Mouse (Mus musculus) heart, adult 9 months (tissue): ENCODE measurements at regions not wholly inside any gene's neighbourhood (a gene's known extent, or its start where the extent isn't known, plus 50 kb on each side); places are given as distances from the start of the nearest gene placed in this dataset.

ENCODE experiments used
- DNase-seq, 2 experiments: peaks; one replicate each; pipeline ENCODE4 v3.0.0; 2022; ENCODE audit warnings: low spot score in 2 of 2

DNA sequence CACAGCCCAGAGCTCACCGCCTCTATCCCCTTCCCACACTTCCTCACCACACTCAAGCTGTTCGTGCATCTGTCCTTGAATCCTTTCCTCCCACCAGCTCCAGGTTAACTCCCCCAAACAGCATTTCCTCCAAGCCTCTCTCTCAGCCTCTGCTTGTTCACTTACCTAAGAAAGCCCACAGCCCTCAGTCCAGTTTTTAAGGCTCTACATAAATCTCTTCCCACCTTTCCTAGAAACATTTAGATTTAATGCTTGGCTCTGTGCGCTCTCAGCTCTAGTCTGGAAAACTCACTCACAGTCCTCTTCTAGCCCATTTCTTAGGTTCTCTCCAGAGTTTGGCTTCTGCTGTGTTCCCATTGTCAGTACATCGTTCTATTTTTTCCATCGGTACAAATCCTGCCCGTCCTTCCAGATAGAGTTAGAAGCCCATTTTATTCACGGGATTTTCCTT is 242.9 kb upstream of the Adgrl2 start:
- DNase-seq = no peak

DNA sequence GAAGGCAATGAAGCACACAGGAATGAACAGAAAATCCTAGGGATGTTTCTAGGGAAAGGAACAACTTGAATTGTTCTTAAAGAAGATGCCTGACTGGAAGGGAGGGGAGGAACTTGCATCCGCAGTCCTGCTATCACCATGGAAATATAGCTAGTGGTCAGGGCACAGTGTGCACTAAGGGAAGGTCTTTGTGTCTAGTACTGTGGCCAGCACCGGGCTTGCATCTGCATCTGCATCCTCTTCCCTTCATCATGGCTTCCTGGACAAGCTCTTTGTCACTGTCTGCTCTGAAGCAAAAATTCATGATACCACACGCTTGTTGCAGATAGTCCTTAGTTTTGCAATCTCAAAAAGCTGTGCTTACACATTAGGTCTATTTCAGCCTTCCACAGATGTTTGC is 241.0 kb upstream of the Adgrl2 start:
- no peak for DNase-seq

DNA sequence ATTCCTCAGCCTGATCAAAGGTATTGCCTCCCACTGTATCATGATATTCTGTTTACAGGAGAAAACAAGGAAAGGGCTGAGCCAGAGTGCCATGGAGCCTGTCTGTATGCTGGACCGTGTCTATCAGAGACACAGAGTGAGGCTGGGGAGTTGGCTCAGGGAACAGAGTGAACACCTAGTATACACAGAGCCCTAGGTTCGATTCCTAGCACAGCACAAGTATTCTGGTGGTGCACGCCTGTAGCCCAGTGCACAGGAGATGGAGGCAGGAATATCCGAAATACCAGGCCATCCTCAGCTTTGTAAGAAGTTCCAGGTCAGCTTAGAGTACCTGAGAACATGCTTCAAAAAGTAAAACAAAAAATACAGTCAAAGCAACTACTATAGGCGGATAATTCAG is 237.2 kb upstream of the Adgrl2 start:
- no peak for DNase-seq

DNA sequence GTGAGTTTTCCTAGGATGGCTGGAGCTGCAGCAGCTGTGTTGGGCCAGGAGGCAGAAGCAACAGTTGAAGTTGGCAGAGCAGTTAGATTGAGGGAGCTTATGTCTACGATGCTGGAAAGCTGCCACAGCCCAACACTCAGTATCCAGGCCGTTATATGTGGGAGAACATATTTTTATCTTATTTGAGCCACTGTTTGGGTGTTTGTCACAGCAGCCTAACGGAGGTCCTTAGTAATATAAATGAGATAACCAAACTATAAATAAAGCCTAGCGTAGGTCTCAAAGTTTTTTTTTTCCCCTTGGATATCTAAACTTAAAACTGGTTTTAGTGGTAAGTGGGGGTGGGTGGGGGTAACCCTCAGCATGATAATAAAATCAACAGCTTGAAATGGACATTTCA is 236.4 kb upstream of the Adgrl2 start:
- no peak for DNase-seq

DNA sequence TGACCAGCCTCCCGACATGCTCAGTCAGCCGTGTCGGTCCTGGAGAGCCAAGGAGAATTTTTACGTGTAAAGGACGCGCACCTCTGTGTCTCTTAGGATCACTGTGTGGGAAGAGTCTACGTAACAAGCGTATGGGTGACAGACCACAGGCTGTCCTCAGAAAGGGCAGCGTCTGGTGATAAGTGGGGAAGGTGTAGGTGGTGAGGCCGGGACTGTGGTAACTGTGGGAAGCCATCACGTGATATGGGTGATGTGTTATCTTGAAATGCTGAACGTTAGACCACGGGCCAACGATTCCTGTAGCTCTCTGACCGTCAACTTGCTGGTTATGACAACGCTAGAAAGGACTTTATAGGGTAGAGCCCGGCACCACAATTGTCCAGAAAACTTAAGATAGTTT is 235.3 kb upstream of the Adgrl2 start:
- no peak for DNase-seq

DNA sequence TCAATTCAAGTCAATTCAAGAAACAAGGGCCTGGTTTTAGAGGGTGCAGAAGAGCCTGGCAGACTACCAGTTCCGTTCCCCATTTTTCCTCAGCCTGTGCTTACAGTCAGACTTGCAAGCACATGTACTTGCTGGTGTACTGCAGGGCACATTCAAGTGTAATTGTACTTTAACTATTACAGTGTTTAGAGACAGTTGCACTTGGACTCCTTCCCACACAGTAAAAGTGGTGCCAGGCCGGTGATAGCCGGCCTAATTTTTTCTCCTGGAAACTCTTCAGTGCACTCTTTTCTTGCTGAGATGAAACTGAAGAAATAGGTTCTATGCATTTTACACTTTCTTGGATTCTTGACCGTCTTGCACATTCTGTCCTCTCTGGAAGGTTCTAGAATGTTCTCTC is 233.9 kb upstream of the Adgrl2 start:
- no peak for DNase-seq

DNA sequence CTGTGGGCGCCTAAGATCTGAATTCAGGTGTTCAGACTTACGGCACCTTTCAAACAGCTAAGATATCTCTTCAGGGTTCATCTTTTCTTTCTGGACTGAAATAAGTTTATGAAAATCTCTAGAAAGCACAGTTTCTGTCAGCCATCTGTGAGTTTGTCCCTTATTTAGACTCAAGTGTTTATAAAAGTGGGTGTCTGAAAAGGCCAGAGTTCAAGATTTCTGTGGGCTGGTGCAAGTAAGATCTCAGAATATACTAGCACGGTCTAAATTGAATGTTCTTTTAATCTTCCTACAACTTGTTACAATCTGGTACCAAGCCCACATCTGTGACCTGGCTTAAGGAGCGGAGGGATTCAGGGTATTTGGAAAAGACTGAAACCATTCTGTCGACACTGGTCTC is 233.4 kb upstream of the Adgrl2 start:
- no peak for DNase-seq

DNA sequence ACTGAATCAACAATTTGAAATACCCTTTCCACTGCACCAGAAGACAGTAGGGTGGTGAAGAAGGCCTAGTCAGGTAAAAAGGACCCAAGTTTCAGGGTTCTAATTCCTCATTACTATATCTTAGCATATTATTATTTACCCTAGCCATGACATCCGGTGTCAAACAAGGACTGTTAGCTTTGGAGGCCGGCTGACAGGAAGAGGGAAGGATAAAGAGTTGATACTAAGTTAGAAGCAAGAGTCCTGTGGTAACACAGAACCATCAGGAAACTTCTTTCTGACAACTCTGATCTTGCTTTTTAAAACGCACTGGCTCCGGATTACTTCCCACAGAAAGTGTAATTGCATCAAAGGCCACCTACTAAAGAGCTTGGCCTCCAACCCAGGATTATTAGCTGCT is 230.6 kb upstream of the Adgrl2 start:
- DNase-seq = peak in 1 of 2 experiments; percentile 2

DNA sequence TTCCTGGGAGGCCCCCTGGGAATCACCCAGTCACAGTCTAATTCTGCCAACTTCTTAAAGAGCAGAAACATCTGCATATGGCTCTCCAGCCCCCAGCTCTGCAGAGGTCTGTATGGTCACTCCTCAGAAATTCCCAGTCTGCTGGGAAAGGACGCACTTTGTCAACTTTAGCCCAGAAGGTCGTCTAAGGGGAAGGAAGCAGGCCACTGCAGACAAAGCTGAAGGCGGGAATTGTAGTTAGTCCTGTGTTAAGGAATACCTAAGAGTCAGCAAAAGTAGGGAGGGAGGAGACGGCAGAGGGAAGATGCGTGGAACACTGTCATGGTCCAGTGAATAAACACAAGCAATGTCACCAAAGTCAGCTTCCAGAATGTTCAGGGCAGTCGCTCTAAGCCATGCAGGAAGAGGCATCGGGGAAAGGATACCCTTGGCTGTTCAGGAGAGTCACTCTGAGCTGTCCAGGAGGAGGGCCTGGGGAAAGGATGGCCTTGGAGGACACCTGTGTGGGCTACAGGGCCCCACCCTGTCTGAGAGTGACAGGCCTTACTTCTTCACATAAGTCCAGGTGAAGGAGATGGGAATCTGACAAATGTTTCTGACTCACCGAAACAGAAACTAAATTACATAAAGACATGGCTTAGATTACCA is 230.1 kb upstream of the Adgrl2 start:
- peak; percentile 33 to 56 for DNase-seq

DNA sequence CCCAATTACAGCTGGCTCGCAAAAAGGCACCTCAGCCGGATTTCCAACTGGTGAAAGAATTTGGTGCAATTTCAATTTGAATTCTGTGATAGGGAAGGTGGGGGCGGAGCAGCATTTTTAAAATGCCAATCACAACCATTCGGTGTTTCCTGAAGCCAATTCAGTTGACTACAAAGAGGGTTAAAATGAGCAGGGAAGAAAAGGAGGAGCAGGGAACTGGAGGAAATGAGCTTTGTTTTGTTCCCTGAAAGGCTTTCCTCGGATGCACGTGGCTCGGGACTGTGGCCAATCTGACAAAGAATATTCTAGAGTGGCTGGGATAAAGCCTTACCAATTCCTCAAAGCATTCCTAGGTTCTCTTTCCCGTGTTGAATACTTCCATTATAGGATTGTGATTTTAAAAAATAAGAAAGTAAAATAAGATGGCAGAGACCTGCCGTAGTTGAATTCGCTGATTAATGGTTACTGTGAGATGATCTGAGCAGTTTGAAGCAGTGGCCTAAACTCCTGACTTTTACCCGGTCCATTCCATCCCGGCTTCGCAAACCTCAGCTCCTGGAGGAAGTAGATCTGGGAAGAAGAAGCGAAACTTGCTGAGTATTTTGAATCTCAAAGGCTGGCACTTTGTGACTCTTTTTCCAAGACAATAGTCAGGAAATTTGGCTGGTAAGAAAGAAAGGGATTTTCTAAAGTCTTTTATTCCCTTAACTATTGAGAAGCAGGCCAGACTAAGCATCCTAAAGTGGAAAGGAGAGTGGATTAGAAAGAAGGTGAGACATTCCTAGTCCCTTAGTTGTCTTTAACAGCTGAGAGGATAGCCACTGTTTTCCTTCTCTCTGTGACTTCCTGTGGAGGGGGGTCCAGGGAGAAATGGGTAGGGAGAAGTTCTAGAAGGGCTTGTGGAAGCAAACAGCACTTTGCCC is 229.3 kb upstream of the Adgrl2 start:
- DNase-seq = peak; percentile 50 to 60

DNA sequence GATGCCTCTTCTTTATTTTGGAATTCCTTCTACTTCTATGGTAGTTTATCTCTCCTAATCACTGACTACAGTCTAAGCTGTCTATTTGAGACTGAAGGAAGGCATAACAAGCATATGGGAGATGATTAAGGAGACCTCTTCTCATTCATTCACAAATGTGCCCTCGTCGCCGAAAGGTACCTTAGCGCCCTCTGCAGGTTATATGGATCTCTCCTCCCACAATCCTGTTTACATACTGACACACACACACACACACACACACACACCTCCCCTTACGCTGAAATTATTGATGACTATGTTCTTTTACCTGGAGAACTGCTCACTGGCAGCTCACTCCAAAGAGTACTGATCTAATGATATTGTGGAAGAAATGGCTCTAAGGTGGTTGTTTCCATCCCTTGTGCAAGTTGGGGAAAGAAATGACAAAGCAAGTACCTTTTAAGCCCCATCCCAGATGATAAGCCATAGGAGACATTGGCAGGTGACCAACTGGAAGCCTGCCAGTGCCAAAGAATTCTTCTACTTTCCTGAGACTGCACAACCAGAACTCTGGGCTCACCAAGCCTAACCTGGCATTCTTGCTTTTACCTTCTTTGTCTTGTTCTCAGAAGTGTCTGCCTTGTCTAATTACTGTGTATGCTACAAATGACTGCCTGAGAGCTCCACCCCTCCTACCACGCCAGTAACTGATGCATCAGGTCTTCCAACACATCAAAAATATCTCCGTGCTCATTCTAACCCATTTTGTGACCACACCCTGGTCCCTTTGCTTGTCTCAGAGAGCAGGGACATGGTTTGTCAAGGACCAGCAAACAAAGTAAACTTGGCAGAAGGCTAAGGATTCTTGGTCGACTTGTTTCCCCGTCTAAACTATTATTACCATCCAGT is 227.8 kb upstream of the Adgrl2 start:
- no peak for DNase-seq

DNA sequence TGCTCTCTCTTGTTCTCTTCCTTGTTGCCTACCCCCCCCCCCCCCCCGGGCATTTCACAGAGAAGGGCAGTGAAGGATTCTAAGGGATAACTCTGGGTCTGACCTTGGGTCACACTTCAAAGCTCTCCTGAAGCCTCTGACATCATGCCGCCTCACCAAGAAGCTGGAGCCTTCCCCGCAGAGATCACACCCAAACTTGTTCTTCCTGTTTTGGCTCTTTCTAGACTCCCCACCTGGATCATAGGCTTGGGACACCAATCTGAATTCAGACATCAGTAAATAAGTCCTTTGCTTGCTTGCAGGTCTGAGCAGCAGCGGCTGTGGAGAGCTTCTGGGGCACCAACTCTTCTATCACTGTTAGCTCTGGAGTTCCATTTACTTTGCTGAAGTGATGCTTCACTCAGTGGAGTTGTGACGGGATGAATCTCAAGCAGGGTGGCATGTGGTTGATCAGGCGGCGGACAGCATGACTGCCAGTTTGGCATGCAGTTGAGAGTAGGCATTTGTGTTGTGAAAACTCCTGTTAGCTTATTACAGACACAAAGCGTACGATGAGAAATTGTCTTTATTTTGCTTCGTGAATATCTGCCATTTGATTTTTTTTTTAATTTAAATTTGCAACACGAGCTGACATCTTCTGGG is 226.5 kb upstream of the Adgrl2 start:
- no peak for DNase-seq

DNA sequence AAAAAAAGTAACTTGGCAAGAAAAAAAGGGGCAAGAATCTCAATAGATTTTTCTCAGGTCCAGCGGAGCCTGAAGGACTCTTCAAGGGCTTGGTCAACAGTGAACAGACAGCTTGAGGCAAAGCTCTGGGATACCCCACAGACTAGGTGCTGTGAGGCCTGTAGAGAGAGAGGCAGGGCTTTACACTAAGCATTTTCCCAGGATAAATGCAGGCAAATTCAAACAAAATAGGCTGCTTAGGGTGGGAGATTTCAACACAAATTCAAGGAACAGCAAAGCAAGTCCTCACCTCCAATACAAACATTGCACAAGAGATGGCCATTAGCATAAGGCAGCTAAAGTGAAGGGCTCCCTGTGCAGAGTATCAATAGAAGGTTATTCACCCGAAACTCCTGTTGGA is 225.3 kb upstream of the Adgrl2 start:
- no peak for DNase-seq

DNA sequence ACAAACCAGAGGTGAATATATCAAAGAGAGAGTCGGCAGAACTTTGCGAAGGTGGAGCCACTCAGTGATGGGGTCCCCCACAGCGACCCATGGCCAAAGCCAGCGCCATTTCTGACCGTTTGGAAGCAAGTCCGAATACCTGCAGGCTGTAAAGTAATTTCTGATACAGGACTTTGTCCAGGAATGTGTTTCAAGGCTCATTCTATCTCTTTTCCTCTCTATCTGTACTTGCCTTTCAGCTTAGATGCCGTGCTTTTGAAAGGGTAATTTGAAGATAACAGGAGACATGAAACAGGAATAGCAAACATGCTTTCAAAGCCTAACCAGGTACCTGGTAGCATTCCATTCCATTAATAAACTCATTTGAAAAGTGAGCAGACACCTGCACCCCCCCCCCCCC is 221.6 kb upstream of the Adgrl2 start:
- DNase-seq = no peak

DNA sequence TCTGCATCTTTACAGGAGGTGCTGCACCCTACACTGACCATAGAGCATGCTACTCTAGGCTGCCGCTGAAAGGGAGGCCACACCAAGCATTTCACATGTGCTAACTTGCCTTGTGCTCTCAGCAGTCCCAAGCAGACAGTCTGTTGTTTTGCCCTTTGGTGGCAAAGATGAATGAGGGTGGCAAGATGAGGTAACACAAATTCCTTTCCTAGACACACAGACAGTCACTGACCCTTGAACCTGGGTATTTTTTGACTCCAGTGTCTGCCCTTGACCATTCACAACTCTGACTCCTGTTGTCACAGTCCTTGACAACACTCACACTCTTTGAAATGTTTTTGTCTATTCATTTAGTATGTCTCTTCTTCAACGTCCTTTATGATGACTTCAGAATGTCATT is 218.9 kb upstream of the Adgrl2 start:
- no peak for DNase-seq

DNA sequence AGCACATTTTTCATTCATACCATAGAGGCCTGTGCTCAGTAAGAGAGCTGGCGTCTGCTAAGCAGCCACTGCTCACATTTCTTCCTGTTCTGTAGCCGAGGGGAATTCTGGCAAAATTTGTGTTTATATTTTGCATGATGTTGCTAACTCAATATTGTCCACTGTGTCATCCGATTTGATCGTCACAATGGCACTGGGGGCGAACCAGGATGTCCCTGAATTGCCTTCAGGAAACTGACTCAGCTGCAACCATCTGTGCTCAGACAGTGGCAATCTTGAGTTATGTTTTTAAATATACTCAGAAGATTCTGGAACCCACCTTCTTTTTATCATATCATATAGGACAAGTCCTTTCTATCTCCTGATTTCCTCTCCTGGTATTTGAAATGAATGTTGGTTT is 213.1 kb upstream of the Adgrl2 start:
- DNase-seq = peak in 1 of 2 experiments; percentile 12

DNA sequence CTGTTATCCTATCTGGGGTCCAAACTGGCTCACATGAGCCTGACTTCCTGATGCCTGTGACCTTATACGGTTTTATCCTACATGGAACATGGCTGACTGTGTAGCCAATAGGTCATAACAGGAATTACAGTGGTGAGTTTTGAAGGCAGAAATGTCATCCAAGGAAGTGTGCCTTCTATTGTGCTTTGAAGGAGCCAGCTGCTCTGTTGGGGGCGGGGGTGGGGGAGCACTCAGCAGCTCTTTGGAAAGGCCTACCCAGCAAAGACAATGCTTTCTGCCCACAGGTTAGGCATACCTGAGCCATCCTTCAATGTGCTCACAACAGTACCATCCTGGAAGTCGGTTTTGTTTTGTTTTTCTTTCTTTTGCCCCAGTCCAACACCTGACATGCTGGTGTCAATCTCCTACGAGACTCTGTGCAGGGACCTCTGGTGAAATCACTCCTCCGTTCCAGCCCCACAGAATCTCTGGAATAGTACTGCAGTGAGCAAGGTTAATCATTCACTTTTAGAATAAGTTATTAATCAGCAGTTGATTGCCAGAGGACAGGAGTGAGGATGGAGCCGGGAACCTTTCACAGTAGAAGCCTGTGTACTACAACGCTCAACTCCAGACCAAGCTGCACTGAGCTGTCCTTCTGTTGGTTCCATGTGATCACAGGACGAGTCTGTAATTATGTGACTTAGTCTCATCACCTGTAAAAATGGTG is 206.3 kb upstream of the Adgrl2 start:
- no peak for DNase-seq

DNA sequence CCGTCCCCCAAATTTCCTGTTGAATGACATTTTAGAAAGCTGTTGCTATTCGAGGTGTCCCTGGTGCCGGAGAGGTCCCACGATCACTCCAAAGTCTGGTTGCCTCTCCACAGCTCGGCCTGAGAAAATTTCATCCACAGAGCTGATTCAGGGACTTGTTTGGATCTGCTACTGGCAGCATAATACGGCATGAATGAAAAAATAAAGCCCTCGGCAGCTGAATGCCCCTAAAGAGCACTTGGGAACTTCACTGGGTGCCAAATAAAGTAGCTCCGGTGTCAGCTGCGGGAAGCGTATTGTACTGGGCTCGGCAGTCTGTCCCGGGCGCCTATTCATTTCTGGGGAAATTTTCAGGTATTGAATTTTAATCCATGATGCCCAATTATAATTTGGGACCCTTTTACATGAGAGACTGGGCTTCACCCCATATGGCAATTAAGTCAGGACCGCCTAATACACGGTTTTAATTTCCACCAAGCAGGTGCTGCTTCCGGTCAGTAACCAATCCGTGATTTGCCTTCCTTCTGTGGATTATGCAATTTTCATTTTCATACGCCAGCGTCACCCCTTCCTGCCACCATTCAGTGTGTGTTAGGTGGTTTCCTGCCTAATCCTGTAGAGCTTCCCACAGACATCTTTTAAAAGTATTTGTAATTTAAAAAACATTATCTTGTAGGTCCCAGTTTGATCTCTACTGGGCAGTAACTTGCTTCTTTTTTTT is 200.7 kb upstream of the Adgrl2 start:
- DNase-seq = peak; percentile 17 to 49

DNA sequence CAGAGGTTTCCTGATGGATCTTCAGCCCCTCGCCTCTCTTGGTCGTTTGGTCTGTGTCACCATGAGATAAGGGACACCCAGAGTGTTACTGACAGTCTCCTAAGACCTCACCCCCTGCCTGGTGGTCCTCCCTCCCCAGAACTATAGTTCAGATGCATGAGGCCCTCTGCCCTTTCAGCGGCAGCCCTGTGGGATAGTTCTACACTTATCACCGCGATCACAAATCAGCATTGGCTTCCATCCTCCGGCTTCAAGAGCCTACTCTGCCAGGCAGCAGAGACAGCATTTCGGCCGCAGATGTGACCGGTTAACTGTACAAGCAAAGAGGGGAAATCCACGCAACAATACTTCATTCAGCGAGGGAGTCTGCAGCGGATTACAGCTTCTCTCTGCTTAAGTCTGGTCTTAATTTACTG is 193.8 kb upstream of the Adgrl2 start:
- DNase-seq = no peak

DNA sequence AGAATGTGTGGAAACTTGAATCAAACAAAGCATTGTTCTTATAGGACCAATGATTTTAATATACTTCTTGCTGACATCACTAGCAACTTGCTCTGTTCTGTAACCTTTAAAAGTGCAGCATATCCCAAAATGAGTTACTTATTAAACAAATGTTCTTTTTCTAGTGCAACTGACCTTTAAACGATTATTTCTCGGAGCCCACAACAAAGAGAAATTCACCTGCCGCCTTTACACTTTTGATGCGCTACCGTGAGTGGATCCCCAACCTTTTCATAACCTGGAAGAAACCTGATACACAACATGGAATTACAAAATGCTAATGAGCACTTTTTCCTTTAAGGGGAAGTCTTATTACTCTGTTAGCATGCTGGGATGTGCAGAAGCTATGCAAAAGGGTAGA is 191.7 kb upstream of the Adgrl2 start:
- no peak for DNase-seq
